Mouse (Mus musculus) liver, postnatal 0 days (tissue): ENCODE data around the gene Gm49361.

Source experiments
- CTCF ChIP-seq: sonication (generic); IDR thresholded peaks from 2 replicates; pipeline ENCODE4 v1.5.1; 2016; ENCODE audit warnings: antibody characterized with exemption, low read depth
- EP300 ChIP-seq: IDR thresholded peaks from 2 replicates; pipeline ENCODE4 v1.6.1; 2016; ENCODE audit warnings: antibody characterized with exemption, low read depth, mild to moderate bottlenecking

DNA sequence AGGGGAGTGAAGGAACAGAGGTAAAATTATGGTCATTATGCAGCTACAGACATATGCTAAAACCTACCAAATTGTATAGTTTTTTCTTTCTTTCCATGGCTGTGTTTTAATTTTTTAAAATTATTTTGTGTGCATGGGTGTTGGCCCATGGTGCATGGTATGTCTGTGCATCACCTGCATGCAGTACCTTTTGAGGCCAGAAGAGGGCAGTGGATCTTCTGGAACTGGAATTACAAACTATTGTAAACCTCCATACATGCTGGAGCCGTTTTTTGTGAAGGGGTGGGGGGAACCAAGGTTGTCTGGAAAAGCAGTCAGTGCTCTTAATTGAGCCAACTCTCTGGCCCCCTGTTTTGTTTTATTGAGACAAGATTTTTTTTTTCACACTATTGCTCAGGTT, 61.3 kb downstream of the Gm49361 start:
- TF ChIP-seq CTCF (peak; percentile 92), EP300 (no peak)
